Mouse (Mus musculus) left cerebral cortex, adult 2 months (tissue): ENCODE results near the gene Rps6ka1. TPM values are rescaled to one million over a fixed set of nuclear protein-coding genes. Genes with fewer than 3 reads are reported as not detected.
"Not testable (repeated sequence)": the region's sequence is repeated elsewhere in the genome, so short reads cannot be mapped to it uniquely, and the experiment has no call there.

Experiments used
- DNase-seq, 2 experiments: peaks; one replicate each; pipeline ENCODE4 v3.0.0; 2021 to 2022; ENCODE audit warnings: low spot score in 2 of 2, mixed read lengths in 1 of 2; ENCODE audit errors: extremely low spot score in 1 of 2
- H3K27ac ChIP-seq: fragments of 200-600 bp; 2 replicates; pipeline ENCODE4 v1.8.1; 2022
- H3K4me3 ChIP-seq: fragments of 200-600 bp; 2 replicates; pipeline ENCODE4 v1.8.1; 2022
- CTCF ChIP-seq: fragments of 200-600 bp; IDR thresholded peaks from 2 replicates; pipeline ENCODE4 v1.8.1; 2022; ENCODE audit warnings: antibody characterized with exemption, mild to moderate bottlenecking, moderate library complexity
- intact Hi-C: fragments of 180-260 bp; cut with DNase I; formaldehyde crosslinking; loops from one replicate; pipeline ENCODE4 v1.15.1; 2025
- total RNA-seq, 2 experiments: library from RNA; stranded (reverse); gene quantifications; 2 replicates each; pipeline ENCODE4 v1.2.3; 2021

The Rps6ka1 gene
- total RNA-seq, 2 experiments from 2014 or later = 11.8 to 12.6 TPM

GRCm38 (mm10) chr4:133844209-133844841, 43.3 kb downstream of the Rps6ka1 start:
- no peak for DNase-seq
- no peak overlapping the region for H3K27ac ChIP-seq
- no peak overlapping the region for H3K4me3 ChIP-seq
- intact Hi-C loops = no loop called here
- no peak for TF ChIP-seq CTCF

- intact Hi-C loops = no loop called here
- no peak for DNase-seq
- no peak for TF ChIP-seq CTCF
- Histone ChIP-seq H3K27ac (no peak overlapping the region), H3K4me3 (no peak overlapping the region)
These were observed 44.4 kb downstream of the Rps6ka1 start for GRCm38 (mm10) chr4:133842992-133843737.

GRCm38 (mm10) chr4:133841756-133842483, 45.7 kb downstream of the Rps6ka1 start:
- DNase-seq, intact Hi-C loops, H3K4me3 ChIP-seq: not testable (repeated sequence)

GRCm38 (mm10) chr4:133841035-133841434, 46.6 kb downstream of the Rps6ka1 start:
- no peak overlapping the region for H3K4me3 ChIP-seq
- no peak overlapping the region for H3K27ac ChIP-seq
- DNase-seq = peak; percentile 54 to 58
- no peak for TF ChIP-seq CTCF
- intact Hi-C loops = no loop called here

More at GRCm38 (mm10) chr4:133841756-133842483, 45.7 kb downstream of the Rps6ka1 start:
- not testable (repeated sequence) for H3K27ac ChIP-seq

GRCm38 (mm10) chr4:133840501-133840900, 47.1 kb downstream of the Rps6ka1 start:
- DNase-seq = no peak
- intact Hi-C loops = no loop called here
- Histone ChIP-seq H3K27ac (no peak overlapping the region), H3K4me3 (no peak overlapping the region)
- TF ChIP-seq CTCF = no peak; the same call in 1 of the 2 replicates

- intact Hi-C loops = no loop called here
These were observed 48.2 kb downstream of the Rps6ka1 start for GRCm38 (mm10) chr4:133839385-133839826.

GRCm38 (mm10) chr4:133836575-133836974, 51.0 kb downstream of the Rps6ka1 start:
- TF ChIP-seq CTCF = no peak; the same call in none of the 2 replicates
- intact Hi-C loops = loop anchor here (2.0 kb wide), 1 partner anchor 74 kb away; no protein-coding TSS in a partner anchor
- no peak overlapping the region for H3K27ac ChIP-seq
- H3K4me3 ChIP-seq = no peak overlapping the region
- DNase-seq = no peak

More at GRCm38 (mm10) chr4:133839385-133839826, 48.2 kb downstream of the Rps6ka1 start:
- no peak overlapping the region for H3K4me3 ChIP-seq
- no peak overlapping the region for H3K27ac ChIP-seq
- no peak for DNase-seq
- TF ChIP-seq CTCF = peak; percentile 36

- Histone ChIP-seq H3K4me3 (no peak overlapping the region), H3K27ac (no peak overlapping the region)
- intact Hi-C loops = no loop called here
- no peak for TF ChIP-seq CTCF
- DNase-seq = no peak
These were observed 52.4 kb downstream of the Rps6ka1 start for GRCm38 (mm10) chr4:133835211-133835610.

GRCm38 (mm10) chr4:133832945-133833874, 54.4 kb downstream of the Rps6ka1 start:
- H3K27ac ChIP-seq = no peak overlapping the region
- intact Hi-C loops = no loop called here
- TF ChIP-seq CTCF = peak; percentile 40
- no peak overlapping the region for H3K4me3 ChIP-seq
- no peak for DNase-seq

GRCm38 (mm10) chr4:133830453-133830852, 57.1 kb downstream of the Rps6ka1 start:
- no peak for TF ChIP-seq CTCF
- no peak overlapping the region for H3K27ac ChIP-seq

More at GRCm38 (mm10) chr4:133830453-133830852, 57.1 kb downstream of the Rps6ka1 start:
- no peak for DNase-seq
- intact Hi-C loops = no loop called here
- H3K4me3 ChIP-seq = no peak overlapping the region
